Mouse (Mus musculus): ENCODE results near the gene Zxdc. TPM values are rescaled to one million over a fixed set of nuclear protein-coding genes. Genes with fewer than 3 reads are reported as not detected.

The Zxdc gene
- polyA plus RNA-seq, 1 experiment: 18.2 TPM

DNA sequence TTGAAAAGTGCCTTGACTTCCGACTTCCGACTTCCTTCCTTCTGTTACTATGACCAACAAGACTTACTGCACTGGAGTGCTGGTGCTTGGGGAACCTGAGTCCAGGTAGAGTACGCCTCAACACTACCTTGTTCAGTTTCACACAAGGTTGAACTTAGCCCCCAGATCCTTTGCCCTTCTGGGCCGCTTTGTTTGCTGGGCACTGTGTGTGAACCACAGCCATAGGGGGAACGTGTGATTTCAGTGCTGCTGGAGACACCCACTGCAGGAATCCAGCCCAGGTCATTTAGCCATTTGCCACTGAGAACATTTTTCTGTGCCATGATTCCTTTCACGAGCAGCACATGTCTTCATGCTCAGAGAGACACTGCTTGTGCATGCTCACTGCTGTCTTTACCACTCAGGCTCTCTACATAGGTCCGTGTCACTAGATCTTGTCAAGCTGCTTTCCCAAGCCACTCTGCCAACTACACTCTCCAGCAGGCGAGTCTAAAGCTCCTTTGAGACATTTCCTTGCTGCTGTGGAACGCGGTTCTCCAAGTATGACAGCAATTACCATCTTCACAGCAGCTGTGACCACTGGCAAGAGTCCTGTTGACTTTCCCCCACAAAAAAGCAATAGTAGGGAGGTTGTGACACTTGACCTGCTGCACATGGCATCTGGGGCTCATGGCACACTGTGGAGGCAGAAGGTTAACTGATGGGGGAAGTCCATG is 67.1 kb downstream of the Zxdc start:
- TF ChIP-seq POLR2A (IDR thresholded peaks at IDR 0.05; ENCODE audit: extremely low read depth, insufficient read depth, low read length) (no peak), CTCF (IDR thresholded peaks at IDR 0.05; ENCODE audit: extremely low read depth, insufficient read depth, low read length) (no peak)
- H3K4me1 ChIP-seq (ENCODE audit: control insufficient read depth, insufficient read depth, low read length): no peaks in the 10 kb centered on the region; the same call in 1 of the 2 replicates
- no peak overlapping the region for H3K4me3 ChIP-seq (ENCODE audit: insufficient read depth, low read length)
- no peak overlapping the region for H3K27ac ChIP-seq (ENCODE audit: insufficient read depth, low read length)

DNA sequence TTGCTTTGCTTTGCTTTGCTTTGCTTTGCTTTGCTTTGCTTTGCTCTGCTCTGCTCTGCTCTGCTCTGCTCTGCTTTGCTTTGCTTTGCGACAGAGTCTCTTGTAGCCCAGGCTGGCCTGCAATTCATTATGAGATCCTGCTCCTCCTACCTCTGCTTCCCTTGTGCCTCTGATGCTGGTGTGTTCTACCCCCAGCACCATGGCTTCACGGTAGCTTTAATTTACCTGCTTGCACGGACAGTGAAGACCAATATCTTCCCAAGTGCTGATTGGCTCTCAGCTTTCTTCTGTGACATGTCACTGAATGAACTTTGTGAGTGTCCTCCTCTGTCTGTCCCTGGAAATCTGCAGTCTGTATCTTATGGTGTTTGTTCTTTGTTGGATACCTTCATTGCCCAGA is 67.7 kb downstream of the Zxdc start:
- Histone ChIP-seq H3K4me3 (ENCODE audit: insufficient read depth, low read length) (no peak overlapping the region), H3K4me1 (ENCODE audit: control insufficient read depth, insufficient read depth, low read length) (no peaks in the 10 kb centered on the region; the same call in 1 of the 2 replicates), H3K27ac (ENCODE audit: insufficient read depth, low read length) (no peak overlapping the region)
- TF ChIP-seq CTCF (IDR thresholded peaks at IDR 0.05; ENCODE audit: extremely low read depth, insufficient read depth, low read length) (no peak), POLR2A (IDR thresholded peaks at IDR 0.05; ENCODE audit: extremely low read depth, insufficient read depth, low read length) (no peak)

DNA sequence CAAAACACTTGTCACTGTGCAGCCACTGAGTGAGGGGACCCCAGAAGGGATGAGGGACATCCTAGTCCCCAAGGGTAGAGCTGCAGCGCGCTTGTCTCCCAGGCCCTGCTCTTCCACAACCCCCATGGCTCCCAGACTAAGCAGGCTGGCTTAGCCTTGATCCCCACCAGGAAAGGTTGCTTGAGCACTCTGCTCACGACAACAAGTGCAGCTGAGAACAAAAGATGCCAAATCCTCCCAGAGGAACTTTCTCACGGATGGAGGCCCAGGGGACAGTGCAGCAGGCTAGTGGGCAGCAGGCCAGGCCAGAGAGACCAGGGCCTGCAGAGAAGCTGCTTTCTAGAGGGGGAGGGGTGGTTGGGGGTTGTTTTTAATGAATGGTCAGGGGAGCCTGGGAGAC is 77.6 kb downstream of the Zxdc start:
- H3K4me3 ChIP-seq (ENCODE audit: insufficient read depth, low read length): no peak overlapping the region
- no peak for TF ChIP-seq CTCF (IDR thresholded peaks at IDR 0.05; ENCODE audit: extremely low read depth, insufficient read depth, low read length)
- no peak for TF ChIP-seq POLR2A (IDR thresholded peaks at IDR 0.05; ENCODE audit: extremely low read depth, insufficient read depth, low read length)
- no peak overlapping the region for H3K27ac ChIP-seq (ENCODE audit: insufficient read depth, low read length)
- no peaks in the 10 kb centered on the region for H3K4me1 ChIP-seq (ENCODE audit: control insufficient read depth, insufficient read depth, low read length)

DNA sequence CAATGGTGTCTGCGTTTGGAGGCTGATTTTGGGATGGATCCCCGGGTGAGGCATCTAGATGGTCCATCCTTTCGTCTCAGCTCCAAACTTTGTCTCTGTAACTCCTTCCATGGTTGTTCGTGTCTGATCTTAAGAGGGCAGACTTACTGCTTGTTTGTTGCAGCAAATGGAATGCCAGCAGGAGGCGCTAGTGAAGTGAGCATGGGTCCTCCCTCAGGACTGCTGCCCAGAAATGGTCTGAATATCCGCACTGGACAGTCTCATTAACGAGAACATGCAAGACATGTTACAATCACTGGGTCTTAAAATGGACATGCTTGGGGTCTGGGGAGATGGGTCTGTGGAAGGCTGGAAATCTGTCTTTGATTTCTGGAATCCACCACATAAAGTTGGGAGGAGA is 80.9 kb downstream of the Zxdc start:
- H3K27ac ChIP-seq (ENCODE audit: insufficient read depth, low read length): no peak overlapping the region
- TF ChIP-seq CTCF (IDR thresholded peaks at IDR 0.05; ENCODE audit: extremely low read depth, insufficient read depth, low read length): peak; percentile 87
- no peak for TF ChIP-seq POLR2A (IDR thresholded peaks at IDR 0.05; ENCODE audit: extremely low read depth, insufficient read depth, low read length)

GRCm38 (mm10) chr6:90450697-90451096 is 81.4 kb downstream of the Zxdc start:
- H3K4me3 ChIP-seq (ENCODE audit: insufficient read depth, low read length): no peak overlapping the region
- H3K4me1 ChIP-seq (ENCODE audit: control insufficient read depth, insufficient read depth, low read length): no peaks in the 10 kb centered on the region
- TF ChIP-seq POLR2A (IDR thresholded peaks at IDR 0.05; ENCODE audit: extremely low read depth, insufficient read depth, low read length) (no peak), CTCF (IDR thresholded peaks at IDR 0.05; ENCODE audit: extremely low read depth, insufficient read depth, low read length) (no peak)
- H3K27ac ChIP-seq (ENCODE audit: insufficient read depth, low read length): no peak overlapping the region

More for the DNA sequence above, 80.9 kb downstream of the Zxdc start:
- Histone ChIP-seq H3K4me3 (ENCODE audit: insufficient read depth, low read length) (no peak overlapping the region), H3K4me1 (ENCODE audit: control insufficient read depth, insufficient read depth, low read length) (no peaks in the 10 kb centered on the region)

GRCm38 (mm10) chr6:90451512-90451911 is 82.2 kb downstream of the Zxdc start:
- TF ChIP-seq POLR2A (IDR thresholded peaks at IDR 0.05; ENCODE audit: extremely low read depth, insufficient read depth, low read length) (no peak), CTCF (IDR thresholded peaks at IDR 0.05; ENCODE audit: extremely low read depth, insufficient read depth, low read length) (no peak)
- no peak overlapping the region for H3K4me3 ChIP-seq (ENCODE audit: insufficient read depth, low read length)
- no peak overlapping the region for H3K27ac ChIP-seq (ENCODE audit: insufficient read depth, low read length)
- no peaks in the 10 kb centered on the region for H3K4me1 ChIP-seq (ENCODE audit: control insufficient read depth, insufficient read depth, low read length)

DNA sequence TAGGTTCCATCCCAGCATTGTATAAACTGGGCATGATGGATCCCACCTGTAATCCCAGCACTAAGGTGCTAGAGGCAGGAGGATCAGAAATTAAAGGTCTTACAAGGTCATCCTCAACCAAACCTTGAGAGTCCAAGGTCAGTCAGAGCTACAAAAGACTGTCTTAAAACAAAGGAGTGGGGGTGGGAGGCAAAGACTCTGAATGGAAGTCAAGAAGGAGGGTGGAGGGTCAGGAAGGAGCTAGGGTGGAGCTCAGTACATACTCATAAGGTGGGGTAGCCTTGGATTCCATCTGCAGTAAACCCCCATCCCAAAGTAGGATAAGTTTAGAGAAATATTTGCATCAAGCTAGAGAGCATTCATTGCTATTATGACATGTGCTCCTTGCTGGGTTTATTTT is 83.3 kb downstream of the Zxdc start:
- H3K4me1 ChIP-seq (ENCODE audit: control insufficient read depth, insufficient read depth, low read length): no peaks in the 10 kb centered on the region
- TF ChIP-seq CTCF (IDR thresholded peaks at IDR 0.05; ENCODE audit: extremely low read depth, insufficient read depth, low read length): no peak
- H3K27ac ChIP-seq (ENCODE audit: insufficient read depth, low read length): no peak overlapping the region
- H3K4me3 ChIP-seq (ENCODE audit: insufficient read depth, low read length): no peak overlapping the region

Other genes starting within 250 kb of the Zxdc start
- gene Vmn1r51, start 246.9 kb upstream of the Zxdc start, polyA plus RNA-seq (2012; rRNA removed): not detected in 2 replicates
- not detected in 2 replicates for gene Vmn1r52, start 194.7 kb upstream of the Zxdc start, polyA plus RNA-seq (2012; rRNA removed)
- gene V1ra8, start 166.7 kb upstream of the Zxdc start, polyA plus RNA-seq (2012; rRNA removed): not detected in 2 replicates
- not detected in 2 replicates for gene Vmn1r53, start 145.1 kb upstream of the Zxdc start, polyA plus RNA-seq (2012; rRNA removed)
- not detected in 2 replicates for gene Vmn1r54, start 123.2 kb upstream of the Zxdc start, polyA plus RNA-seq (2012; rRNA removed)
- not detected in 2 replicates for gene BC048671, start 68.3 kb upstream of the Zxdc start, polyA plus RNA-seq (2012; rRNA removed)
- 0.06 and 0.17 TPM in 2 replicates for gene Chst13, start 44.3 kb upstream of the Zxdc start, polyA plus RNA-seq (2012; rRNA removed)
- 0.04 TPM in 1 of 2 replicates, not detected in the other for gene Uroc1, start 36.2 kb upstream of the Zxdc start, polyA plus RNA-seq (2012; rRNA removed)
- gene Cfap100, start 59.3 kb downstream of the Zxdc start, polyA plus RNA-seq (2012; rRNA removed): 8.9 and 9.5 TPM in 2 replicates
- 31.9 and 33.0 TPM in 2 replicates for gene Klf15, start 93.1 kb downstream of the Zxdc start, polyA plus RNA-seq (2012; rRNA removed)
- 77.0 and 83.1 TPM in 2 replicates for gene Aldh1l1, start 116.9 kb downstream of the Zxdc start, polyA plus RNA-seq (2012; rRNA removed)
- 5.0 and 5.4 TPM in 2 replicates for gene Slc41a3, start 235.2 kb downstream of the Zxdc start, polyA plus RNA-seq (2012; rRNA removed)

Data from cortical plate, adult 2 months (tissue).